8 mouse cellular contexts compared by ENCODE assay signal in the genomic region with DNA sequence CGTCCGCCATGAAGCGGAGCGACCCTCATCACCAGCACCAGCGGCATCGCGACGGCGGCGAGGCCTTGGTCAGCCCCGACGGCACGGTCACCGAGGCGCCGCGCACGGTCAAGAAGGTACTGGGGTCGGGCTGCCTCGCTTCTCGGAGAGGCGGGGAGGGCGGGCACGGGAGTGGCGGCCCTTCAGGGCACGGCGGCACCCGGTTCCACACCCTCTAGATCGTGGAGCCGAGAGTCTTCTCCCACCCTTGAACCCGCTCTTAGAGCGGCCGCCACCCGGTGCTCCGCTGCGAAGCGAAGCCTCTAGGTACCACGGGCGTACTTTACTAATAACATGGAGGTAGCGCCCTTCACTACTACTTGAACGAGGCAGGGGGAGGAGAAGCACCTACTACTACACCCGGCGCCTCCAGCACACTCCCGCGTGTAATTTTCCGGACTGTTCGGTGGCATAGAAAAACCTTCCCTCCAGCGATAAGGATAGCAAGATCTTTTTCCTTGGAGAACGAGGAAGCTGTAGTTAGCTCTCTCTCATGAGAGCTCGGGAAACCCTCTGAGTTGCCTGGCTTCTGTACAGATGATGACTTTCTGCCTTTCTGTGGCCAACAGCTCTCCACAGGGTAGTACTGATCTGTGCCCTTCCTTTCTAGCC. TPM values are rescaled to one million over a fixed set of nuclear protein-coding genes. Genes with fewer than 3 reads are reported as not detected.
A peak's percentile ranks its signal among the peaks of the same experiment; 100 is the strongest.
DNase-seq lines count a peak whose midpoint lies in the region; ATAC-seq and TF ChIP-seq lines count a peak whose summit lies in the region.

No protein-coding gene starts in this region.

- WGBS in cerebellum, adult 2 months: under 1% methylated on average over 50 of the region's 50 CpGs
- under 1% methylated on average over 50 of the region's 50 CpGs for WGBS in heart, embryonic 13.5 days

- H3K9ac ChIP-seq in heart, embryonic 13.5 days: peak overlapping the region; percentile 87

- DNase-seq in cerebellum, adult 2 months: peak; percentile 47 to 64
- DNase-seq in cerebellum, adult 11-12 months: no peak
- peak; percentile 71 for DNase-seq in embryo, embryonic 11 days
- DNase-seq in kidney, postnatal 25 days: peak; percentile 37 to 74
- peak; percentile 32 to 39 for DNase-seq in spleen, postnatal 14 days (ENCODE audit: low spot score in 2 of 2)

- no peaks in the 10 kb centered on the region for H3K27me3 ChIP-seq in cerebellum, adult 2 months (ENCODE audit: control insufficient read depth, insufficient read depth, low read length)
- H3K27me3 ChIP-seq in E14TG2a.4 (ENCODE audit: insufficient read depth, low read length): peaks cover 10% of the 10 kb centered on the region; the same call in 1 of the 2 replicates
- H3K27me3 ChIP-seq in heart, embryonic 13.5 days (replicated peaks): no peaks in the 10 kb centered on the region

- H3K4me3 ChIP-seq in cerebellum, adult 2 months (replicated peaks; ENCODE audit: insufficient read depth, low read depth, low read length): peak overlapping the region; percentile 98
- peak overlapping the region; percentile 96 for H3K4me3 ChIP-seq in E14TG2a.4 (replicated peaks; ENCODE audit: low read length)
- H3K4me3 ChIP-seq in heart, embryonic 13.5 days: peak overlapping the region; percentile 68

- ATAC-seq in heart, embryonic 13.5 days (ENCODE audit: extremely low read depth, insufficient number of reproducible peaks, low FRiP score, low TSS enrichment): peak; percentile 32
- peak; percentile 22; the same call in 1 of the 2 replicates for ATAC-seq in megakaryocyte, adult 5-6 weeks (ENCODE audit: poor library complexity, severe bottlenecking)

- no peak for TF ChIP-seq POLR2A in cerebellum, adult 2 months (IDR thresholded peaks at IDR 0.05; ENCODE audit: borderline replicate concordance, insufficient read depth, low read length)

- peak overlapping the region; percentile 74 for H3K4me2 ChIP-seq in heart, embryonic 13.5 days

- H3K4me1 ChIP-seq in cerebellum, adult 2 months (ENCODE audit: control insufficient read depth, insufficient read depth, low read length): peaks cover 2% of the 10 kb centered on the region; the same call in 1 of the 2 replicates
- peaks cover 16% of the 10 kb centered on the region for H3K4me1 ChIP-seq in E14TG2a.4 (replicated peaks; ENCODE audit: low read depth, low read length)
- peaks cover 18% of the 10 kb centered on the region for H3K4me1 ChIP-seq in heart, embryonic 13.5 days

- 0 out of 2 replicates have a peak, but pooled peaks cover 4% of the 10 kb centered on the region for H3K36me3 ChIP-seq in E14TG2a.4 (ENCODE audit: insufficient read depth, low read length)
- no peaks in the 10 kb centered on the region for H3K36me3 ChIP-seq in heart, embryonic 13.5 days

- H3K9me3 ChIP-seq in E14TG2a.4 (ENCODE audit: low read length): no peaks in the 10 kb centered on the region
- no peaks in the 10 kb centered on the region for H3K9me3 ChIP-seq in heart, embryonic 13.5 days

- peak overlapping the region; percentile 76 for H3K27ac ChIP-seq in cerebellum, adult 2 months (ENCODE audit: insufficient read depth, low read length)
- peak overlapping the region; percentile 93 for H3K27ac ChIP-seq in heart, embryonic 13.5 days (replicated peaks)

- TF ChIP-seq CTCF in cerebellum, adult 2 months (IDR thresholded peaks at IDR 0.05; ENCODE audit: borderline replicate concordance, insufficient read depth, low read depth, low read length): no peak
- TF ChIP-seq CTCF in E14TG2a.4 (conservative IDR thresholded peaks at IDR 0.05; ENCODE audit: low read length): no peak

RNA-seq across cellular contexts. Expression of a gene that starts 1.1 kb away (rescaled TPM):
- polyA plus RNA-seq in cerebellum, adult 2 months (2012; rRNA removed): 123 and 125 TPM in 2 replicates
- 7.0 TPM in 2 replicates for polyA plus RNA-seq in heart, embryonic 13.5 days (2015; fragmentation: Nextera tagmentation; extraction: Ambion mirVana)
- 34.2 and 46.4 TPM in 2 replicates for total RNA-seq in megakaryocyte, adult 5-6 weeks (2015)
- total RNA-seq in megakaryocyte, adult 5-6 weeks (2017): 80.8 and 82.7 TPM in 2 replicates

RNA-seq across cellular contexts. Expression of a gene that starts 33.6 kb away (rescaled TPM):
- 12.6 and 13.6 TPM in 2 replicates for polyA plus RNA-seq in cerebellum, adult 2 months (2012; rRNA removed)
- 16.4 and 17.4 TPM in 2 replicates for polyA plus RNA-seq in heart, embryonic 13.5 days (2015; fragmentation: Nextera tagmentation; extraction: Ambion mirVana)
- 2.6 and 4.3 TPM in 2 replicates for total RNA-seq in megakaryocyte, adult 5-6 weeks (2015)
- 2.3 and 2.5 TPM in 2 replicates for total RNA-seq in megakaryocyte, adult 5-6 weeks (2017)

Comparison
In these comparisons a context has a peak if more than half of its experiments do, and no peak if none do; other contexts are left out.
1. RNA of a gene that starts 1.1 kb away (polyA plus RNA-seq): 123 to 125 TPM in cerebellum, adult 2 months; 7.0 TPM in heart, embryonic 13.5 days; every median in the first group is over 10 times any median in the second.
2. Peak in every context shown above with its lines, with median percentiles within 50 percentile points of each other: H3K4me3 ChIP-seq.